Mouse (Mus musculus): ENCODE measurements around the gene Bpi. TPM values are rescaled to one million over a fixed set of nuclear protein-coding genes. Genes with fewer than 3 reads are reported as not detected.

Gene Bpi
- polyA plus RNA-seq, 1 experiment from 2014 or later: not detected

DNA sequence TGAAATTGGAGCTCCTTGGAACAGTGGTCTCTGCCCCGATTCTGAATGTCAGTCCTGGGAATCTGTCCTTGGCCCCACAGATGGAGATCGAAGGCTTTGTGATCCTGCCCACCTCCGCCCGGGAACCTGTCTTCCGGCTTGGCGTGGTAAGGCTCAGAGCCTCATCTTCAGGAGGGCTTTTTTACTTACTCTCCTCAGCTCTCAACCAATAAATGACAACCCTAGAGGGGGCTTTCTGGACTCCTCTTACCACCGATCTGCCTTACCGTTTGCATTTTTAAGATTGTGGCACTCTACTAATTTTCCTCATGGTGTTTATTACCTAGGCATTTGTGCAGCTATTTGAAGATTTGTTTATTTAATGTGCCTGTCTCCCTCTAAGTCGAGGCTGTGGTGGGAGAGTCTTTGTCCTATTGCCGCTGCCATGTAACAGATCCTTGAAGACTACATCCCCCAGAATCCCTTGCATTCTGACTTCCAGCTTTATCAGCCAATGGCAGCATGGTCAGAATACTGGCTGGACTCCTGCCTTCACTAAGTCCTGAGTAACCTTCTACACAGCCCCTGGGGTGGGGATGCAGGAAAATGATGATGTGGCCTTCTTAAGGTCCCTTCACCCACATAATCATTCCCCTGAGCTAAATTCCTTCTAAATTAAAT, 66.8 kb downstream of the Bpi start:
- Histone ChIP-seq H3K4me2 (no peak overlapping the region), H3K9ac (no peak overlapping the region), H3K4me1 (0 out of 2 replicates have a peak, but pooled peaks cover 5% of the 10 kb centered on the region), H3K9me3 (no peaks in the 10 kb centered on the region), H3K36me3 (no peaks in the 10 kb centered on the region), H3K4me3 (no peak overlapping the region), H3K27ac (replicated peaks) (no peak overlapping the region), H3K27me3 (replicated peaks) (no peaks in the 10 kb centered on the region)
- 56% methylated on average over 10 of the region's 10 CpGs for WGBS
- no peak for ATAC-seq (ENCODE audit: extremely low read depth, insufficient number of reproducible peaks, low FRiP score, low TSS enrichment)

GRCm38 (mm10) chr2:158325609-158326008, 67.7 kb downstream of the Bpi start:
- H3K9me3 ChIP-seq: no peaks in the 10 kb centered on the region
- 82% methylated on average over 8 of the region's 8 CpGs for WGBS
- ATAC-seq (ENCODE audit: extremely low read depth, insufficient number of reproducible peaks, low FRiP score, low TSS enrichment): no peak
- 0 out of 2 replicates have a peak, but pooled peaks cover 5% of the 10 kb centered on the region for H3K4me1 ChIP-seq
- no peak overlapping the region for H3K27ac ChIP-seq (replicated peaks)
- no peaks in the 10 kb centered on the region for H3K27me3 ChIP-seq (replicated peaks)
- H3K9ac ChIP-seq: no peak overlapping the region
- H3K4me3 ChIP-seq: no peak overlapping the region
- no peak overlapping the region for H3K4me2 ChIP-seq
- no peaks in the 10 kb centered on the region for H3K36me3 ChIP-seq

Small RNAs within 50 kb of the gene (microRNA-seq; reads per million reads assigned to microRNA genes)
- not detected for gene Mir7685

Other genes starting within 250 kb of the Bpi start
- gene Tti1, start 229.7 kb upstream of the Bpi start, polyA plus RNA-seq (2015; fragmentation: Nextera tagmentation; extraction: Ambion mirVana): 22.1 and 24.5 TPM in 2 replicates
- 26.7 and 27.4 TPM in 2 replicates for gene Rprd1b, start 229.6 kb upstream of the Bpi start, polyA plus RNA-seq (2015; fragmentation: Nextera tagmentation; extraction: Ambion mirVana)
- 218 and 237 TPM in 2 replicates for gene Tgm2, start 111.7 kb upstream of the Bpi start, polyA plus RNA-seq (2015; fragmentation: Nextera tagmentation; extraction: Ambion mirVana)
- 2.2 and 2.7 TPM in 2 replicates for gene D630003M21Rik, start 28.9 kb upstream of the Bpi start, polyA plus RNA-seq (2015; fragmentation: Nextera tagmentation; extraction: Ambion mirVana)
- gene Lbp, start 48.4 kb downstream of the Bpi start, polyA plus RNA-seq (2015; fragmentation: Nextera tagmentation; extraction: Ambion mirVana): 11.8 and 14.9 TPM in 2 replicates
- gene Snhg11, start 117.5 kb downstream of the Bpi start, polyA plus RNA-seq (2015; fragmentation: Nextera tagmentation; extraction: Ambion mirVana): 0.60 and 0.95 TPM in 2 replicates
- 10.7 and 11.2 TPM in 2 replicates for gene Ralgapb, start 151.8 kb downstream of the Bpi start, polyA plus RNA-seq (2015; fragmentation: Nextera tagmentation; extraction: Ambion mirVana)
- not detected in 2 replicates for gene Adig, start 244.5 kb downstream of the Bpi start, polyA plus RNA-seq (2015; fragmentation: Nextera tagmentation; extraction: Ambion mirVana)